Mouse (Mus musculus): ENCODE data around the gene Synrg. TPM values are rescaled to one million over a fixed set of nuclear protein-coding genes. Genes with fewer than 3 reads are reported as not detected.

The Synrg gene
- total and polyA plus RNA-seq, 3 experiments: 9.5 to 25.2 (median 15.8) TPM

DNA sequence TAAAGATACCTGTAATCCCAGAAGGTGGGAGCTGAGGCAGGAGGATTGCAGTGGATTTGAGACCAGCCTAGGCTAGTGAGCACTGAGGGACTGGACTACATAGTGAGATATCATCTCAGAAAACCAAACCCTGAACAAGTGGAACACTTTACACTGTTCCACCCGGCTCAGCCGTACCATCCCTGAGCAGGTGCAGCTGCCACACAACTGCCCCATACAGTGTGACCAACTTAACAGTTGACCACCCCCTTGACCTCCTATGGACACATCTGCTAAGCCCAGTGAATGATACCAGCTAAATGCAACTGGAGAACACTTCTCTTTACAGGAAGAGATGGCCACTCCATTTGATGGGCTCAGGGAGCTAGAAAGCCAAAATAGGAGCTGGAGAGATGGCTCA is 93.2 kb downstream of the Synrg start:
- no peaks in the 10 kb centered on the region for H3K27me3 ChIP-seq (replicated peaks)
- H3K9ac ChIP-seq (ENCODE audit: insufficient read depth, low read depth): no peak overlapping the region
- no peak for DNase-seq (ENCODE audit: extremely low read depth)
- H3K4me2 ChIP-seq (ENCODE audit: insufficient read depth, low read depth, poor library complexity, severe bottlenecking): no peak overlapping the region
- TF ChIP-seq POLR2A (IDR thresholded peaks at IDR 0.05; ENCODE audit: low read depth, low read length): no peak
- no peak for TF ChIP-seq MYC (IDR thresholded peaks at IDR 0.05; ENCODE audit: low read depth, low read length)
- TF ChIP-seq ZKSCAN1 (IDR thresholded peaks at IDR 0.05; ENCODE audit: borderline replicate concordance, low read depth, low read length): no peak
- TF ChIP-seq MAFK (IDR thresholded peaks at IDR 0.05; ENCODE audit: insufficient replicate concordance, low read length): no peak
- no peak for TF ChIP-seq ETS1 (conservative IDR thresholded peaks at IDR 0.05; ENCODE audit: low read depth, low read length)
- no peak for TF ChIP-seq RAD21 (IDR thresholded peaks at IDR 0.05; ENCODE audit: low read depth, low read length)
- TF ChIP-seq CHD1 (IDR thresholded peaks at IDR 0.05; ENCODE audit: low read depth, low read length): no peak
- TF ChIP-seq JUN (IDR thresholded peaks at IDR 0.05; ENCODE audit: insufficient read depth, low read depth, low read length): no peak
- no peak for TF ChIP-seq TCF12 (IDR thresholded peaks at IDR 0.05; ENCODE audit: low read depth, low read length)
- TF ChIP-seq MXI1 (IDR thresholded peaks at IDR 0.05; ENCODE audit: low read depth, low read length): no peak
- no peak for TF ChIP-seq UBTF (IDR thresholded peaks at IDR 0.05; ENCODE audit: low read depth, low read length)
- no peak for TF ChIP-seq ZMIZ1 (IDR thresholded peaks at IDR 0.05; ENCODE audit: low read depth, low read length)
- no peak for TF ChIP-seq MAZ (IDR thresholded peaks at IDR 0.05; ENCODE audit: low read depth, low read length)
- no peak for TF ChIP-seq ELF1 (IDR thresholded peaks at IDR 0.05; ENCODE audit: low read depth, low read length)
- no peak for TF ChIP-seq RCOR1 (conservative IDR thresholded peaks at IDR 0.05; ENCODE audit: low read depth, low read length)
- TF ChIP-seq SIN3A (IDR thresholded peaks at IDR 0.05; ENCODE audit: low read length): no peak
- no peak for TF ChIP-seq E2F4 (IDR thresholded peaks at IDR 0.05; ENCODE audit: insufficient replicate concordance, low read depth, low read length)
- no peak for TF ChIP-seq USF1 (IDR thresholded peaks at IDR 0.05; ENCODE audit: low read depth, low read length)
- no peak overlapping the region for H3K4me3 ChIP-seq (replicated peaks in 1 of 3; ENCODE audit: low read depth in 2 of 3, low read length in 2 of 3, poor library complexity in 1 of 3)
- peaks cover 57 to 80% of the 10 kb centered on the region in 2 experiments for H3K36me3 ChIP-seq (replicated peaks in 1 of 2; ENCODE audit: control insufficient read depth in 1 of 2, insufficient read depth in 1 of 2, low read length in 1 of 2)
- in situ Hi-C loops (cut with MboI; ENCODE audit: low pct_ligation_motif_present, low pct_unique_long_range_greater_than_20kb, low sequenced_read_pairs): no loop called here
- dilution Hi-C loops (cut with MboI; ENCODE audit: extremely low pct_ligation_motif_present, extremely low pct_unique_long_range_greater_than_20kb, low sequenced_read_pairs): no loop called here
- peaks cover 6% of the 10 kb centered on the region for H3K9me3 ChIP-seq (replicated peaks; ENCODE audit: low read length)
- peaks cover 95% of the 10 kb centered on the region for H3K79me2 ChIP-seq (replicated peaks; ENCODE audit: control insufficient read depth, extremely low read depth, insufficient read depth, poor library complexity, severe bottlenecking)
- H3K27ac ChIP-seq (ENCODE audit: insufficient read depth, low read depth): no peak overlapping the region
- peaks cover 23 to 38% of the 10 kb centered on the region in 2 experiments for H3K4me1 ChIP-seq (ENCODE audit: control insufficient read depth in 1 of 2, insufficient read depth in 2 of 2)

DNA sequence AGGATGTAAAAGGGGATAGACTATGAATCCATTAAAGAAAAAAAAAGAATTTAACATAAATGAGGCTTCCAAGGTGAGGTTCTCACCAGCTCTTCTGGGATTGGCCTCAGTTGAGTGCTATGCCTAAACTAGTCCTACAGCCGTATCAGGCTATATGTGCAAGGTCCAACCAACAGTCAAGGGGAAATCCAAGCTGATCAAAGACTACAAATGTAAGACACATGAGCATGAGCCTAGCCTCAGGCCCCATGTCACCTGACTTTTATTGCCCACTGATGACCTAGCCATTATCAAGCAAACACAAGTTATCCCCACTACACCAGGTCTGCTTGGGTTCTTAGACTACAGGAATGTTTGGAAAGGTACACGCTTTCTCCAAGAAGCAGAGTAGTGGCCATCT is 95.6 kb downstream of the Synrg start:
- in situ Hi-C loops (cut with MboI; ENCODE audit: low pct_ligation_motif_present, low pct_unique_long_range_greater_than_20kb, low sequenced_read_pairs): no loop called here

More for the DNA sequence above, 95.6 kb downstream of the Synrg start:
- no peak for DNase-seq (ENCODE audit: extremely low read depth)
- H3K27ac ChIP-seq (ENCODE audit: insufficient read depth, low read depth): no peak overlapping the region
- dilution Hi-C loops (cut with MboI; ENCODE audit: extremely low pct_ligation_motif_present, extremely low pct_unique_long_range_greater_than_20kb, low sequenced_read_pairs): no loop called here
- H3K4me2 ChIP-seq (ENCODE audit: insufficient read depth, low read depth, poor library complexity, severe bottlenecking): no peak overlapping the region
- H3K79me2 ChIP-seq (replicated peaks; ENCODE audit: control insufficient read depth, extremely low read depth, insufficient read depth, poor library complexity, severe bottlenecking): peaks cover 97% of the 10 kb centered on the region
- TF ChIP-seq CHD1 (IDR thresholded peaks at IDR 0.05; ENCODE audit: low read depth, low read length) (no peak), ZNF384 (IDR thresholded peaks at IDR 0.05; ENCODE audit: low read depth, low read length) (no peak), UBTF (IDR thresholded peaks at IDR 0.05; ENCODE audit: low read depth, low read length) (no peak), RCOR1 (conservative IDR thresholded peaks at IDR 0.05; ENCODE audit: low read depth, low read length) (no peak), MAX (IDR thresholded peaks at IDR 0.05; ENCODE audit: low read length) (no peak), BHLHE40 (IDR thresholded peaks at IDR 0.05; ENCODE audit: low read depth, low read length) (no peak), GABPA (IDR thresholded peaks at IDR 0.05; ENCODE audit: insufficient replicate concordance, low read depth, low read length) (no peak), MEF2A (IDR thresholded peaks at IDR 0.05; ENCODE audit: borderline replicate concordance, low read depth, low read length) (no peak), ZMIZ1 (IDR thresholded peaks at IDR 0.05; ENCODE audit: low read depth, low read length) (no peak), MAFK (IDR thresholded peaks at IDR 0.05; ENCODE audit: insufficient replicate concordance, low read length) (no peak), TCF12 (IDR thresholded peaks at IDR 0.05; ENCODE audit: low read depth, low read length) (no peak), CTCF (conservative IDR thresholded peaks at IDR 0.05 in 1 of 2, IDR thresholded peaks at IDR 0.05 in 1 of 2; ENCODE audit: low read depth in 2 of 2, low read length in 2 of 2) (no peak), ZKSCAN1 (IDR thresholded peaks at IDR 0.05; ENCODE audit: borderline replicate concordance, low read depth, low read length) (no peak), EP300 (IDR thresholded peaks at IDR 0.05; ENCODE audit: low read length) (no peak), CHD2 (IDR thresholded peaks at IDR 0.05; ENCODE audit: low read length) (no peak), SMC3 (IDR thresholded peaks at IDR 0.05; ENCODE audit: low read depth, low read length) (no peak), POLR2A (IDR thresholded peaks at IDR 0.05; ENCODE audit: low read depth, low read length) (no peak)
- H3K4me3 ChIP-seq (replicated peaks in 1 of 3; ENCODE audit: low read depth in 2 of 3, low read length in 2 of 3, poor library complexity in 1 of 3): no peak overlapping the region
- no peak overlapping the region for H3K9ac ChIP-seq (ENCODE audit: insufficient read depth, low read depth)
- H3K4me1 ChIP-seq (ENCODE audit: control insufficient read depth in 1 of 2, insufficient read depth in 2 of 2): peaks cover 14 to 42% of the 10 kb centered on the region in 2 experiments
- no peaks in the 10 kb centered on the region for H3K27me3 ChIP-seq (replicated peaks)
- H3K36me3 ChIP-seq (replicated peaks in 1 of 2; ENCODE audit: control insufficient read depth in 1 of 2, insufficient read depth in 1 of 2, low read length in 1 of 2): peaks cover 38 to 59% of the 10 kb centered on the region in 2 experiments
- peaks cover 6% of the 10 kb centered on the region for H3K9me3 ChIP-seq (replicated peaks; ENCODE audit: low read length)

Measured in CH12.LX (cell line).